Mouse (Mus musculus) hindbrain, postnatal 0 days (tissue): ENCODE data around the gene Pde7b. TPM values are rescaled to one million over a fixed set of nuclear protein-coding genes. Genes with fewer than 3 reads are reported as not detected.

Experiments
- ATAC-seq: fragments of 200-750 bp; cut with Nextera tagmentation; 2 replicates; pipeline ENCODE4 v1.8.0; 2017; ENCODE audit warnings: mild to moderate bottlenecking, moderate TSS enrichment, moderate library complexity
- DNase-seq: peaks from one replicate; pipeline ENCODE4 v3.0.0-alpha.2; 2015; ENCODE audit warnings: low spot score
- H3K27ac ChIP-seq: fragments of 300-500 bp; sonication (generic); 2 replicates; pipeline ENCODE4 v1.5.1; 2014; ENCODE audit warnings: mild to moderate bottlenecking
- H3K27me3 ChIP-seq: fragments of 300-500 bp; sonication (generic); 2 replicates; pipeline ENCODE4 v1.6.1; 2014; ENCODE audit warnings: low read length, mixed read lengths; ENCODE audit not compliant: insufficient read depth
- H3K36me3 ChIP-seq: fragments of 300-500 bp; sonication (generic); 2 replicates; pipeline ENCODE4 v1.6.1; 2014; ENCODE audit warnings: low read length, mixed read lengths; ENCODE audit not compliant: insufficient read depth
- H3K4me1 ChIP-seq: fragments of 300-500 bp; sonication (generic); 2 replicates; pipeline ENCODE4 v1.6.1; 2014; ENCODE audit warnings: antibody characterized with exemption, low read length, mixed read lengths; ENCODE audit not compliant: insufficient read depth
- H3K4me2 ChIP-seq: fragments of 300-500 bp; sonication (generic); 2 replicates; pipeline ENCODE4 v1.6.1; 2014; ENCODE audit warnings: low read depth, mild to moderate bottlenecking, low read length, moderate library complexity, mixed read lengths
- H3K4me3 ChIP-seq: fragments of 300-500 bp; sonication (generic); 2 replicates; pipeline ENCODE4 v1.5.1; 2014; ENCODE audit warnings: low read length
- H3K9ac ChIP-seq: fragments of 300-500 bp; sonication (generic); replicated peaks from 2 replicates; pipeline ENCODE4 v1.6.1; 2014; ENCODE audit warnings: mild to moderate bottlenecking, low read length, moderate library complexity, mixed read lengths
- H3K9me3 ChIP-seq: fragments of 300-500 bp; sonication (generic); 2 replicates; pipeline ENCODE4 v1.6.1; 2016; ENCODE audit warnings: low read length, mixed read lengths
- CTCF ChIP-seq: IDR thresholded peaks from 2 replicates; pipeline ENCODE4 v1.5.1; 2016; ENCODE audit warnings: antibody characterized with exemption, control low read depth, low read depth
- WGBS: fragments of 180-500 bp; shearing (Covaris S2); extraction: QIAGEN DNeasy Blood & Tissue Kit; methylation state at CpG from one replicate; pipeline ENCODE4 v1.1.7; 2014; 5-methylcytosine and 5-hydroxymethylcytosine counted together
- polyA plus RNA-seq: library from polyadenylated mRNA; unstranded; fragments of >200 nt; fragmentation: Nextera tagmentation; extraction: Ambion mirVana; gene quantifications from 2 replicates; pipeline ENCODE4 v1.2.1, GENCODE M21; 2015
- total RNA-seq: library from RNA; depleted of rRNA; stranded (reverse); fragments of >200 nt; gene quantifications from 2 replicates; pipeline ENCODE4 v1.2.3, GENCODE M21; 2014

The Pde7b gene
- total and polyA plus RNA-seq, 2 experiments from 2014 or later: 2.3 to 7.9 TPM

GRCm38 (mm10) chr10:20507069-20507468 lies 217.8 kb downstream of the Pde7b start:
- Histone ChIP-seq H3K27ac (no peak overlapping the region), H3K4me3 (no peak overlapping the region), H3K4me1 (no peaks in the 10 kb centered on the region), H3K27me3 (no peaks in the 10 kb centered on the region), H3K9me3 (no peaks in the 10 kb centered on the region), H3K36me3 (no peaks in the 10 kb centered on the region), H3K4me2 (no peak overlapping the region), H3K9ac (no peak overlapping the region)
- TF ChIP-seq CTCF: no peak
- no peak for ATAC-seq
- no peak for DNase-seq
- WGBS: 81% methylated on average over 2 of the region's 2 CpGs

GRCm38 (mm10) chr10:20505454-20505853 lies 219.4 kb downstream of the Pde7b start:
- DNase-seq (no peak), ATAC-seq (no peak)
- H3K9ac ChIP-seq: no peak overlapping the region
- no peaks in the 10 kb centered on the region for H3K36me3 ChIP-seq
- WGBS: 72% methylated on average over 10 of the region's 10 CpGs
- no peak for TF ChIP-seq CTCF
- no peak overlapping the region for H3K27ac ChIP-seq
- no peaks in the 10 kb centered on the region for H3K27me3 ChIP-seq
- no peaks in the 10 kb centered on the region for H3K9me3 ChIP-seq
- no peak overlapping the region for H3K4me3 ChIP-seq
- no peak overlapping the region for H3K4me2 ChIP-seq
- H3K4me1 ChIP-seq: no peaks in the 10 kb centered on the region

DNA sequence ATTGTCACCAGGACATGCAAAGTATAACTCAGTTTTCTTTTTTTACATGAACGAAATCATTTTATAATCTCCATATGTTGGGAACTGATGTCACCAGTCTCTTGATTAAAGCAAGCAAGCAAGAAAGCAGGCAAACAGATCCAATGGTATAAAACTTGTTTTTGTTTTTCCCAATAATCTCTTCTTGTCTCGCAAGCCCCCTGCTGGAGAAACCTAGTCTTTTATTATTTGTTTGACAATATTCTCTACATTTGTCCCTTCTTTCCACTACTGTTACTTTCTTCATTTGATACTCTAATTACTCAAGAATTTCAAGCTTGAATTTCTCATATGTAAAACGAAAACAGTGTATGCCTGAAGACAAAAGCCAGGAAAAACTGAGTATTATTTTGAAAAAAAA lies 220.1 kb downstream of the Pde7b start:
- Histone ChIP-seq H3K4me1 (no peaks in the 10 kb centered on the region), H3K9ac (no peak overlapping the region), H3K27ac (no peak overlapping the region), H3K4me3 (no peak overlapping the region), H3K9me3 (no peaks in the 10 kb centered on the region), H3K27me3 (no peaks in the 10 kb centered on the region), H3K4me2 (no peak overlapping the region), H3K36me3 (no peaks in the 10 kb centered on the region)
- DNase-seq: no peak
- no peak for ATAC-seq
- no peak for TF ChIP-seq CTCF
- WGBS: 94% methylated on average over 3 of the region's 3 CpGs

DNA sequence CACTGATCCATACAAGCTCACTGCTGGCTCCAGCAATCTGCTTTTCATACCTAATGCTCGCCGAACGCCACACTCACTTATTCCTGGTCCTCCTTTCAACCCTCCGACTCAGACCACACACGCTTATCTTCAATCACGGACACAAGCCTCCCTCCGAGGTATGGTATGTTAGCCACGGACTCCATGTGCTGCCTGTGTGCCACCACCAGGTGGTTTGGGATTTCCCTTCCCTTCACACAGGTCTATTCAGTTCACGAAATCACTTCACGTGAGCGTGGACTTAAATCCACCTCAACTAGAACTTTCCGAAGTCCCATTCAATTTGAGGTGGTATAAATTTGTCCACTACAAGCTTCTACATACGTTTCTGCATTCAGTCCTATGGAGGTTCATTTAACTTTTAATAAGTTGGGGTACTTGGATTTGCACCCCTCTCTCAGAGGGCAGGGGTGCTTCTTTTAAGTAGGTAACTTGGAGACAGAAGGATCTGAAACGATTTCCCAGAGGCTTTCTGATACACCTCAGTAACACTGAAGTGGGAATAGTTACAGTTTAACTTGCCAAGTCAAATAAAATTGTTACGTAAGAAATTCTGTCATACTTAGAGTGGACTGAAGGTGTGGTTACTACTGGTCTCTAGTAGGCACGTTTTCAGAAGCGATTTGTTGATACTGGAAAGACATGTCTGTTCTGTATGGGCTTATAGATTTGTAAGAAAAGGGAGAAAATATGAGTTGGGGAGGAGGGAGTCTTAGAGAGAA lies 221.4 kb downstream of the Pde7b start:
- ATAC-seq (no peak), DNase-seq (no peak)
- H3K9me3 ChIP-seq: no peaks in the 10 kb centered on the region
- no peaks in the 10 kb centered on the region for H3K27me3 ChIP-seq
- WGBS: 93% methylated on average over 17 of the region's 17 CpGs
- no peaks in the 10 kb centered on the region for H3K4me1 ChIP-seq
- no peak overlapping the region for H3K9ac ChIP-seq
- no peak overlapping the region for H3K4me3 ChIP-seq
- no peak for TF ChIP-seq CTCF
- no peak overlapping the region for H3K27ac ChIP-seq
- H3K4me2 ChIP-seq: no peak overlapping the region
- no peaks in the 10 kb centered on the region for H3K36me3 ChIP-seq

DNA sequence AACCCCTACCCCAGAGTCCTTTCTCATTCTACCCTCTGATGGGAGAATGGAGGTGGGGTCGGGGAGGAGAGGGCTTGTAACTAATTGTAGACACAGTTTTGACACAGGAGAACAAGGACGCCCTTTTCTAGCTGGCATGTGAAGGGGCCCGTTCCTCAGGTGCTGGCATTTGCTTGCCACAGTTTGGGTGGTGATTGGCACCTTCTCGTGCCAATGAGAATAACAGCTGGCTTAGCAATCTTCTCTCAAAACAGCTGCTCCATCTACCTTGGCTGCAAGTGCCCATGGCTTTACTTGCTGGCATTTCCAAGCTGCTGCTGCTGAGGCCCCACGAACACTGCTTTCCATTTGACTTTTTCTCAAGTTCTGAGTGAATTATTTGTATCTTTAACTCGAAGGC lies 223.7 kb downstream of the Pde7b start:
- no peak overlapping the region for H3K27ac ChIP-seq
- no peak overlapping the region for H3K4me2 ChIP-seq
- no peaks in the 10 kb centered on the region for H3K36me3 ChIP-seq
- DNase-seq (no peak), ATAC-seq (no peak)
- H3K9me3 ChIP-seq: no peaks in the 10 kb centered on the region
- H3K4me3 ChIP-seq: no peak overlapping the region
- no peaks in the 10 kb centered on the region for H3K27me3 ChIP-seq
- H3K9ac ChIP-seq: no peak overlapping the region
- no peak for TF ChIP-seq CTCF
- 71% methylated on average over 6 of the region's 6 CpGs for WGBS
- no peaks in the 10 kb centered on the region for H3K4me1 ChIP-seq

- Histone ChIP-seq H3K27ac (no peak overlapping the region), H3K36me3 (no peaks in the 10 kb centered on the region), H3K4me3 (no peak overlapping the region), H3K4me1 (no peaks in the 10 kb centered on the region), H3K9ac (no peak overlapping the region), H3K27me3 (no peaks in the 10 kb centered on the region), H3K4me2 (no peak overlapping the region), H3K9me3 (no peaks in the 10 kb centered on the region)
- WGBS: 90% methylated on average over 4 of the region's 4 CpGs
- TF ChIP-seq CTCF: no peak
- no peak for DNase-seq
- no peak for ATAC-seq
Measured at GRCm38 (mm10) chr10:20495051-20495450, 229.8 kb downstream of the Pde7b start.

- DNase-seq (no peak), ATAC-seq (no peak)
- no peak overlapping the region for H3K4me3 ChIP-seq
- H3K9me3 ChIP-seq: no peaks in the 10 kb centered on the region
- H3K4me2 ChIP-seq: no peak overlapping the region
- no peak overlapping the region for H3K27ac ChIP-seq
- TF ChIP-seq CTCF: no peak
- no peaks in the 10 kb centered on the region for H3K36me3 ChIP-seq
- no peaks in the 10 kb centered on the region for H3K4me1 ChIP-seq
- H3K9ac ChIP-seq: no peak overlapping the region
- H3K27me3 ChIP-seq: no peaks in the 10 kb centered on the region
- 89% methylated on average over 5 of the region's 5 CpGs for WGBS
Measured at GRCm38 (mm10) chr10:20493826-20494455, 230.9 kb downstream of the Pde7b start.
